Mouse (Mus musculus): ENCODE data around the gene AC161166.1.

DNA sequence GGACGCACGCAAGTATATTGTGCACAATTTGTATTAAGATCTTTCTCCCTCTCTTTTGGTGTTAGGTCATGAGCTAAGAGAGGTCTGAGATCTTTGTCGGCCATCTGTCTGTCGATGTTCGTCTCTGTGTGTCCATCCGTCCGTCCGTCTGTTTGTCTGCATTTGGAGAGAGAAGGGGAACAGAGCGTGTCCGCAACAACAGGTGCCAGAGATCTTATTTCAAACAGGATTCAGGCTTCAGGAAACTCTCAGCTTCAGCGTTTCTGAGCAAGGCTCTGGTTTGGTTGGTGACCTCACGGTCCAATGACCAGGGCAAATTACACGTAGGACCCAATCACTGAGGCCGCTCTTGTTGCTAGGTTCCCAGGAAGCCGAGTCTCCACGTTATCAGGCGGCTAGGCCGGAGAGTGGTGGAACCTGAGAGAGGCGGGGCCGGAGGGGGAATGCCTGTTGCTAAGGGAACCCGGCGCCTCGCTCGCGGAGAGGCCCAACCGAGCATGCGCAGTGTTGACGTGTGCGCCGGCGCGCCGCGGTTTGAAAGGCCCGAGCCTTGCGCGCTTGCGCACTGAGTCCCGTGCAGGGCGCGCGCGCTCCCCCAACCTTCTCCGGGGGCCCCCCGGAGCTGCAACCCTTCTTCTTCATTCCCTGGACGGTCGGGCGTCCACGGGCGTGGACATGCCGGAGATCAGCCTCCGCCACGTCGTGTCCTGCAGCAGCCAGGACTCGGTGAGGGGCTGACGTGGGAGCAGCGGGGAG is 34.6 kb upstream of the AC161166.1 start:
- no peak for TF ChIP-seq POLR2A (IDR thresholded peaks at IDR 0.05; ENCODE audit: borderline replicate concordance, low read depth, low read length)
- TF ChIP-seq CTCF (IDR thresholded peaks at IDR 0.05; ENCODE audit: low read depth, low read length) = no peak

All from bone marrow macrophage, adult 2 months (primary cell).